ENCODE assay signal across 34 mouse cellular contexts in the genomic region with DNA sequence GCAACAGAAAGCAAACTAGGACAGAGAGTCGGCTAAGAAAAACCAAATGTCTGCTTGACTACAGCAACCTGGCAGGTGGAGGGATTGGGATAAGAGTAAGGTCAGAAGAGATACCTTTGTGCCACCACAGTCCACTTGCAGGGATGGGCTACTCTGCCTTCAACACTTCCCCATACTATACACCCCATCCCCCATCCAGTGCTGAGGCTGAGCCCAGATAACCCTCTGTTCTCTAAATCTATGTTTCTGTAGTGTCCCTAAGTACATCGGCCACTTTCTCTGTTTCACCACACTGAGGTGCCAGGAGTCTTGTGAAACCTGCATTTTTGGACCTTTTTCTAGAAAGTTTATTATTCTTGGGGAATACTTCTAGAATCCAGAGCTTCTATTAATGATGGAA.
"Had no signal": no experiment of that assay in that cellular context is flagged by ENCODE, and none has a peak within 500 bp of the region (broad histone marks: within the 10 kb centered on the region; RNA-seq: fewer than 3 reads in every experiment).

No protein-coding gene starts in this region.

- ATAC-seq: hindbrain, embryonic 16.5 days; hindbrain, postnatal 0 days; inflammation-experienced regulatory T-cells, adult 6 months; intestine, embryonic 15.5 days; intestine, embryonic 16.5 days; intestine, postnatal 0 days had no signal

- H3K27me3 ChIP-seq: heart, embryonic 12.5 days; heart, embryonic 13.5 days; heart, embryonic 15.5 days; hindbrain, embryonic 12.5 days; hindbrain, embryonic 13.5 days; hindbrain, embryonic 15.5 days; intestine, embryonic 15.5 days; kidney, embryonic 15.5 days had no signal

- H3K27ac ChIP-seq: heart, embryonic 13.5 days; heart, embryonic 15.5 days; hindbrain, embryonic 10.5 days; hindbrain, embryonic 12.5 days; hindbrain, embryonic 13.5 days; hindbrain, embryonic 14.5 days; hindbrain, embryonic 15.5 days; hindbrain, postnatal 0 days; intestine, embryonic 15.5 days; kidney, embryonic 15.5 days; kidney, postnatal 0 days; layer of hippocampus, adult 2 months; left cerebral cortex, adult 2 months had no signal

- H3K4me2 ChIP-seq: heart, embryonic 12.5 days; heart, embryonic 13.5 days; heart, embryonic 15.5 days; hindbrain, embryonic 12.5 days; hindbrain, embryonic 13.5 days; hindbrain, embryonic 14.5 days; hindbrain, embryonic 15.5 days; intestine, embryonic 15.5 days; kidney, embryonic 15.5 days had no signal

- H3K9me3 ChIP-seq: heart, embryonic 12.5 days; heart, embryonic 13.5 days; heart, embryonic 15.5 days; hindbrain, embryonic 10.5 days; hindbrain, embryonic 12.5 days; hindbrain, embryonic 13.5 days; hindbrain, embryonic 15.5 days; intestine, embryonic 15.5 days; kidney, embryonic 15.5 days had no signal

- DNase-seq: heart, postnatal 10 days; heart, postnatal 14 days; heart, postnatal 36 days; heart, postnatal 4 days; kidney, adult 11 months; kidney, adult 18-20 months; kidney, adult 2 months; kidney, adult 8-10 months; kidney, adult 9 months; kidney, postnatal 10 days; kidney, postnatal 14 days; kidney, postnatal 25 days; kidney, postnatal 36 days; kidney, postnatal 4 days; layer of hippocampus, adult 9-11 months; layer of hippocampus, postnatal 36 days had no signal

- H3K9ac ChIP-seq: heart, embryonic 12.5 days; heart, embryonic 13.5 days; heart, embryonic 15.5 days; hindbrain, embryonic 12.5 days; hindbrain, embryonic 13.5 days; hindbrain, embryonic 14.5 days; hindbrain, embryonic 15.5 days; intestine, embryonic 15.5 days; kidney, embryonic 15.5 days had no signal

- H3K36me3 ChIP-seq: heart, embryonic 12.5 days; heart, embryonic 13.5 days; heart, embryonic 15.5 days; hindbrain, embryonic 10.5 days; hindbrain, embryonic 12.5 days; hindbrain, embryonic 13.5 days; hindbrain, embryonic 15.5 days; intestine, embryonic 15.5 days; kidney, embryonic 15.5 days had no signal

- H3K4me3 ChIP-seq: heart, embryonic 12.5 days; heart, embryonic 13.5 days; heart, embryonic 15.5 days; hindbrain, embryonic 10.5 days; hindbrain, embryonic 12.5 days; hindbrain, embryonic 13.5 days; hindbrain, embryonic 15.5 days; intestine, embryonic 15.5 days; kidney, embryonic 15.5 days; layer of hippocampus, adult 2 months; left cerebral cortex, adult 2 months had no signal

- H3K4me1 ChIP-seq: hindbrain, embryonic 10.5 days; hindbrain, embryonic 13.5 days; hindbrain, embryonic 15.5 days; kidney, embryonic 15.5 days had no signal
